Mouse (Mus musculus) heart, adult 18-20 months (tissue): ENCODE results near the gene Nsg1. TPM values are rescaled to one million over a fixed set of nuclear protein-coding genes. Genes with fewer than 3 reads are reported as not detected.

Source experiments
- DNase-seq, 2 experiments: peaks; one replicate each; pipeline ENCODE4 v3.0.0; 2021 to 2022; ENCODE audit warnings: mixed read lengths in 1 of 2
- long read RNA-seq, 2 experiments: library from polyadenylated mRNA; stranded (forward); transcript quantifications; one replicate each; pipeline ENCODE4 v2.0.0; 2021
- total RNA-seq, 2 experiments: library from RNA; stranded (reverse); gene quantifications; 2 replicates each; pipeline ENCODE4 v1.2.3; 2021

Nsg1 gene
- total RNA-seq: 1 to 10 TPM; 5.7 to 8.3 TPM
- long read RNA-seq, experiment 1, partial matches to known transcripts: 0 of 3 reads
- long read RNA-seq, experiment 1, other reads (novel, unspliced or antisense): 1 of 3 reads
- long read RNA-seq, experiment 2, partial matches to known transcripts: 0 of 1 reads
- long read RNA-seq, experiment 2, other reads (novel, unspliced or antisense): 1 of 1 reads

DNA sequence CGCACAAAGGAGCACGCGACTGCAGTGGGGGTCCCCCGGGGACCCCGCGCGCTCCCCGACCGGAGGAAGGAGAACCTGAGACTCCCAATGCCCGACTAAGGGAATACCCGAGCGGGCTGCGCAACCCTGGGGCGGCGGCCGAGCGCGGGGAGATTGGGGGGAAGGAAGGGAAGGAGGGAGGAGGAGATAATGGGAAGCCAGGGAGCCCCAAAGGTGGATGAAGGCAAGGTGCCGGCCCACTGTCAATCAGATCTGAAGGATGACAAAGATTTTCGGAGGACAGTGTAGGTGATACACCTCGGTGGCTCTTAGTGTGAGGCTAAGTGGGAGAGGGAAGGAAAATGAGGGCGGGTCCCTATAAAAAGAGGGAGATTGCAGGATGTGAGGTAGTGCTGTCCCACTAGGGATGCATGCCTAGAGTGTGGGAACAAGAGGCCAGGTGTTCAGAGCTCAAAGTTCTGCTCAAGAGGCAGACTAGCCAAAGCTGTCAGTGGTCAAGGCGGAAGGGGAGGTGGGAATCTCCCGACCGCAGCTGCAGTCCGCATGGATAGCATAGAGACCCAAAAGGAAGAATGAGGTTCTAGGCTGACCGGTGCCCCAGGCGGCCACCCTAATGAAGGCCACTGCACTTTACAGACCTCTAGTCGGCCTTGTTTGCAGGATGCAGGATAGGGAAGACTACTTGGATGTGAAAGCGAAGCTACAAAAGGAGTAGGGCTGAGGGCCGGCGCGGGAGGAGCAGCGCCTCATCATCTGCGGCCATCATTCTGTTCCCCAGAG lies at the start of gene Nsg1:
TSS of gene Nsg1 (minus strand) at position 274 of the 780 bp plus-strand sequence.
- no peak for DNase-seq

DNA sequence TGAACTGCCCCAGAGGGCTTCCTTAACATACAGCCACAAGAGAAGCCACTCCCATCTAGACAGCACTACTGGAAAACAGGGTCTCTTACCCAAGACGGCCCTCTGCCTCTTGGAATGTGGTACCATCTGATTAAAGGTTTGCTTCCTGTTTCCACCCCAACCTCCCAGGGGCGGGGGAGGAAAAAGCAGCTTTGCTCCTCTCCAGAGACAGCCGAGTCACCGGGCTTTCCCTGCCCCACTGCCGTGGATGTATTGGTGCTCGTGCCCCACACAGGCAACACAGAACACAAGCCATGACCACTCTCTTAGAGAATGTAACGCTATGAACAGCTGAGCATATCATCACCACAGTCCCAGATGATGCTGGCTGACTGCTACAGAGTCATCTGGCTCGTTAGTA lies 49.3 kb upstream of the Nsg1 start:
- DNase-seq: no peak

DNA sequence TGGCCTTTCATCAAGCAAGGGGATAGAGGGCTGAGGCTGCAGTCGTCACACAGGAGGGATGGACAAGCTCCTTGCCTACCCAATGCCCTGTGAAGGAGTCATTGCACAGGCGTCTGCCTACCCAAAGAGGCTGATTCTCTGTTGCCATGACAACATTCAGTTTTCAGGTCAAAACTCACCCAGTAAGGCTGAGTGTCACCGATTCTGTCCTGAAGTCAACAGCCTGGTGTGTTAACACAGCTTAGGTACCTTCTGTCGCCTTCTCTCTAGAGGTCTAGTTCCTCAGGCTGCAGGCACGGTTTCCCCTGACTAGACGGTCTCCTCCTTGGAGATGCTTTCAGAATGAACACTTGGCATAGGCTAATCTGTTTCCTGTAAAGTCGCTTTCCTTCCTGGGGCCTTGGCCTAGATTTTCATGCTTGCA lies 45.6 kb upstream of the Nsg1 start:
- DNase-seq: no peak

DNA sequence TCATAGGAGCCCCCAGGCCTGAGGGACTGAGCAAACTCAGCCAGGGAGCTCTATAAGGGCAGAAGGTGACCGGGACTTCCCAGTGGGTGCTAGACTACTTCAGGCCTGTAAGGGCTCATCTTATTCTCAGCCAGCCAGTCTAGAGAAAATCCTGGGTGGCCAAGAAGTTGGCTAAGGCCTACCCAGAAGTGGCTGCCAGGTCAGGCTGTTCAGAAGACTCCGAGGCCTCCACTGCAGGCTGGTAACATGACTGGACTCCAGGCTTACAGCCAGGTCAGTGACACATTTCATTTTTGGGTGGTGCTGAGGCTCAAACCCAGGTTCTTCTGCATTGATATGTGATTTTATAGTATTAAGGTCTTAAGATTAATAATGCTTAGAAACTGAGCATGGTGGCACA lies 40.0 kb upstream of the Nsg1 start:
- DNase-seq: no peak

DNA sequence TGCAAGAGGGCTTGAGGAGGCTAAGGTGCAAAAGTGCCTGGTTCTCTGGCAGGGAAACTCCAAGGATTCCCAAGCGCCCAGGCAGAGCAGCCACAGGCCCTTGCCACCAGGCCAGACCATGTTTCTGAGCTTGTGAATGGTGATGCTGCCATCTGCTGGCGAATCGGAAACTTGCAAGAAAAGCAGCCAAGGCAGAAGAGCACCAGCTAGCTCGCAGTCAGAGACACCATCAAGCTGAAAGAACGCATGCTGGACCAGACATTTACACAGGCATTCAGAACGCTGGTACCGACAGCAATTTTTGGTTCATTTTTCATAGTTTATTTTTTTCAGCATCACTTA lies 37.7 kb upstream of the Nsg1 start:
- DNase-seq: peak; percentile 75 to 92

DNA sequence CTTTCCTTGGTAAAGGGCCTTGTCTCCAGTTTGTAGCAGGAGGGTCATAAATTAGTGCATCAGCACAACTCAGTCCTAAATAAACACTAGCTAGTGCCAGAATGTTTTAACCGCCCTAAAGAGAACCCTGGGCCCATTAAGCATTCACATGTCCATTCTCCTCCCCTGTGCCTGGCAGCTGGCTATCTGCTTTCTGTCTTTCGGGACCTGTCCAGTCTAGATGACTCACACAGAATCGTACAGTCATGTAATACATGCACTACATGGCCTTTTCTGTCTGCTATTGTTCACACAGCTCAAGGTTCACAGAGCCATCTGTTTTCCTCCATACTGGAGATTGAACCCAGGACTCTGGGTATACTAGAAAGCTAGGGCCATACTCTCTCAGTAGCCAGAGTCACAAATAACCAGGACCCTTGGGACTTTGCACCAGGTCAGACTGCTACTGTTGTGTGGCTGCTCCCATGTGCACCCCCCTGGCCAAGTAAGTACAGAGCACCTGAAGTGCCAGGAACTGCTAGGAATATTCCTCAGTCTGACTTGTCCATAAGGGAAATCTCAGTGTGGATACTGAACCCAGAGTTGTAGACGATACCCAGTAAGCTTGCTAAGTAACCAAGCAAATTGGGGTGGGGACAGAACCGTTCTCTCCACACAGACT lies 37.2 kb upstream of the Nsg1 start:
- DNase-seq: no peak

DNA sequence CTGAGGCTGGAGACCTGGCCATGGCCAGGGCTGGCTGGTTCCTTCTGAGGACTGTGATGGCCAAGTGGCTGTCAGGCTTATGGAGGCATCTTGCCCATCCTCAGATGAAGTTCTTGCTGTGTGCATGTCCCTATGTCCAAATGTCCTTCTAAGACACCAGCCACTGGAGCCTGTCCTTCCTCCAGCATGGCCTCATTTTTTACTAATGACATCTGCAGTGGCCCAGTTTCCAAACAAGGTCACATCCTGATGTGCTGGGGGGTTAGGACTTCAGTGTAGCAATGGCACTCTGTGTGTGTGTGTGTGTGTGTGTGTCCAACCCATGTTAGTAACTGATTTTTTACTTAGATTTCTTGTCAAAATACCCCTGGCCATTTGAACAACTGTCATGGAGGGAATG lies 36.2 kb upstream of the Nsg1 start:
- DNase-seq: no peak

DNA sequence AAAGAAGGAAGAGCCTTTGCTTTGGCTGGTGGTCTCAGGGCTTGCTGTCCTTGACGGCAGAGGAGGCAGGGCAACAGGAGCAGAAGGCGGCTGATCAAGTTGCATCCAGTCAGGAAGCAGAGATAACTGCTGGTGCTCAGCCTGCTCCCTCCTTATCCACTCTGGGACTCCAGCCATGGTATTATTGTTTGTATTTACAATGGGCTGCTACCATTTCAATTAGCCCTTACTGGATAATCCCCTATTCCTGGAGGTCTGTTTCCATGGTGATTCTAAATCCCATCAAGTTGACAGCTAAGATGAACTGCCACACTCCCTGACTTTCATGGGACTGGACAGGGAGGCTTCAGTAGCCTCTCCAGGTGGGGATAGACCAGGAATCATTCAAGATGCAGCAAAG lies 35.2 kb upstream of the Nsg1 start:
- no peak for DNase-seq

DNA sequence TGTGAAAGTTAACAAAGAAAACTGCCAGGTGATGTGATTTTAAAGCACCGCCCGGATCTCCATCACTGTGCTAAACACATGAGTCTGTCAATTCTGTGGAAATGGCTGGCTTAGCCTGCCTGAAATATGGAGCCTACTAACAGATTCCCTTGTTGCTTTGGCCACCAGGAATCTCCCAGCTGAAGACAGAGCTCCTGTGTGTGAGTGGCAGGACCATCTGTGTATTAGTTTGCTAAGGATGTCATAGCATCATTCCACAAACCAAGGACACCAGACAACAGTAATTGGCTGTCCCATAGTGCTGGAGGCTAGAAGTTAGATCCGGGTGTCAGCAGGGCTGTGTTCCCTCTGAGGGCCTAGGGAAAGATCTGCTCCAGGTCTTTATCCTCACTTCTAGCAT lies 31.2 kb upstream of the Nsg1 start:
- DNase-seq: no peak

DNA sequence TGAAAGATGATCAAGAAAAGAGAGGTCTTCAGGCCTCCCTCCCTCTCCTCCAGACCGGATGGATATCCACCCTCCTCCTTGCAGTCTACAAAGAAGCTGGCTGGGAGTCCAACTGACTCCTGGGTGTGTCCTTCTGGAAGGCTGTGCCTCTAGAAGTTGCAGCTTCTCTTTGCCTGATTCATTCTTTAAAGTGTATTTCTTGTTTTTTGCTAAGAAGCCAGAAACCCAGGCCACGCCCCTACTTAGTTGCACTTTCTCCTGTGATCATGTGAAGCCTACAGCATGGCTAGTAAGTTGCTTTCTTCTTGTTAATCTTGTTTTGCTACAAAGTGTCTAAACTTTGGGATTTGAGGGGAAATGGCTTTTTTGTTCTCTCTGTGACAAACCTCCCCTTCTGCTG lies 27.3 kb upstream of the Nsg1 start:
- no peak for DNase-seq

DNA sequence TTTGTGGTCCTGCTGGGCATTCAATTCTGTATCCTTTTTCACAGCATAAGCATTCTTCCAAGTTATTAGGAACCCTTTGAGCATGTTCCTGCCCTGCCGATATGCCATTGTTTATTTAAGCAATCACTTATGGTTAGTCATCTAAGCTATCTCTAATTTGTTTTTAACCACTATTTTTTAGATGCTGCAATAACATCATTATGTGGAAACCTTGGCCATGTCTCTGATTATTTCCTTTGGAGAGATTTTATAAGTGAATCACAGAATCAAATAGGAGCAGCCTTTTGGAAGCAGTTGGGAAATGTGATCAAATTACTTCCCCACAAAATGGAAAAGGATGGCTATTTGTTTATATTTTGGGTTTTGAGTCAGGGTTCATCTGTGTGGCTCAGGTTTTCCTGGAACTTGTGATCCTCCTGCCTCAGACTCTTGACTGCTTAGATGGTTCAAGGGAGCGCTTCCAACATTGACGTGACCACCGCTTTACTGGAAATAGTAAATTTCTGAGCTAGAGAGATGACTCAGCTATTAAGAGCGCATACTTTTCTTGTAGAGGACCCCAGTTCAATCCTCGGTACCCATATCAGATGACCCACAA lies 25.1 kb upstream of the Nsg1 start:
- no peak for DNase-seq

DNA sequence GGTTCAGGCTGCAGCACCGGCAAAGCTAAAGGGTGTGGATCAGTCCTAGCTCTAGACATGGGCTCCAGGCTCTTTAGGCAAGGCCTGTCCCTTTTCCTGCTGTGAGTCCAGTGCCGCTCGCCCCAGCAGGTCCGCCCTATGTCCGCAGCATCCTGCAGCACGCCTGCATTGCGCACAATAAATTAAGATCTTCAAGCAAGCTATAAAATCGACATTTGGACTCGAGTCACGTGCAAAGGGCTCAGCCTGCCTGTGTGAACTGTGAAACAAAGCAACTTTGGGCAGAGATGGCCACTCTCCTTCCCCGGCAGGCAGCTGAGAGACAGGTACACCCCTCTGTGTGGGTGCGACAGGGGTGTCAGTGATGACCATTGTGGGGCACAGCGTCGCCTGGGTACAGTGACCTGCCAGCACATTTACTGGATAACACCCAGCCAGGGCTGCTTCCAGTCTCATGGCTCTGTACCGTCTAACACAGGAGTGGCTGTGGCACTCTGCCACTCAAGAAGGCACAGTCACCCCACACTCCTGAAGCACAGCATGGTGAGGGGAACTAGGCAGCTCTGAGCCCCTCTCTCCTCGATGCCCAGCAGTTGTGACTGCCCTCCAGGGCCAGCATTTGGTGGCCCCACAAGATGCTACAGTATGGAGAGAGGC lies 14.7 kb upstream of the Nsg1 start:
- no peak for DNase-seq

DNA sequence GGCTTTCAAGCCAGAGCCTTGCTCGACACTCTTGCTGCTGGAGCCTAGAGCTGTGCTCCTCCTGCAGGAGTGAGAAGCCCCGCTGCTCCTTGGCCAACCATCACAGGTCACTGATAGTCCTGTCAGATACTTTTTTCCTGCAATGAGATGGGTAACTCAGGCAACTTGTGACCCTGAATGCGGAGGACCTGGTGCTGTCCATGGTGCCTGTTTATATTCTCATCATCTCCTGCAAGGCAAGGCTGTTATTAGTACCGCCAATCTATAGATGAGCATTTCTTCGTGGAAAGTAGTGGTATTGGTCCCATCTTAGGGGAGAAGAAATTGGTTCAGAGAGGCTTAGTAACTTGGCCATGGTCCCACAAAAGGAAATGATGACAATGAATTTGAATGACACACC lies 14.1 kb upstream of the Nsg1 start:
- no peak for DNase-seq

DNA sequence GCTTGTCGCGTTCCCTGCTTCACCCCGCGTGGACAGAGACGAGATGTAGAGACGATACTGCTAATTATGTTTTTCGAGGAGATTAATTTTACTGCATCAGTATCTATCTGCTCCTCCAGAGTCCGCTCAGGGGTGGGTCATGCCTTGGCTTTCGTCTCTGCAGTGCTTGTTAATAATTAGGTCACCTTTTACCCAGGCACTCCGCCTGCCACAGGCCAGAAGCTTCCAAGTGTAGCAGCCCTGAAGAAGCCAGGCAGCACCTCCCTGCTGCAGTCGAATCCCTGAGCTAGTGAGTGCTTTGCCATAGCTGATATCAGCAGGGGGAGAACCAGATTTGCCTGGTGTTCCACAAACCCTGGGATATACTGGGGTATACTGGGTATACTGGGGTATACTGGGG lies 8.8 kb upstream of the Nsg1 start:
- DNase-seq: no peak

DNA sequence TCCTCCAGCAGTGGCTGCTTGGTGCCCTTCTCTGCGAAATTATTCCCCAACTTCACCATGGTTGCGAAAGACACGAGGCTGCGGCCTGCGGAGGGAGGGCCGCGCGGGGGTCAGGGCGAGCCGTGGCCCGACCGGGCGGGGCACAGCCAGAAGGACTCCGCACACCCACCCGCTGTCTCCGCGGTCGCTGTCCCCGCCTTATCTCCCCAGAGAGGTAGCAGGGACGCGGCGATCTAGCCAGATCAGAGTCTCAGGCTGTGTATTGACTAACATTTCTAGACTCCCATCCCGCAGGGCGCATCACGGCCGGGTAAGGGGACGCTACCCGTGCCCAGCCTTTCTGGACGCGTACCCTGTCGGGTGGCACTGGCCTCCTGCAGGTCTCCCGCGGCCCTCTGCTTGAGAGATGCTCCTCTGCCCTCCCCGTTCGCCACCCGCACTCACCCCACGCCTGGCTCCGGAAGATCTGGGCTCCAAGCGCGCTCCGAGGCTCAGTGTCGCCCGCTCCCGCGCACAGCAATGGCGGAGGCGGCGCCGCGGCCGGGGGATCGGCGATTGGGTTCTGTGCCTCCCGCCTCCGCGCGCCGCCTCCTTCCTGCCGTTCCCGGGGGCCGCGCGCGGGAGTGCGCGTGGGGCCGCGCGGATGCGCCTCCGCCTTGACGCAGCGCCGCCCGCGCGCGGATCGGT lies 617 bp downstream of the Nsg1 start:
- DNase-seq: peak; percentile 68 to 71

DNA sequence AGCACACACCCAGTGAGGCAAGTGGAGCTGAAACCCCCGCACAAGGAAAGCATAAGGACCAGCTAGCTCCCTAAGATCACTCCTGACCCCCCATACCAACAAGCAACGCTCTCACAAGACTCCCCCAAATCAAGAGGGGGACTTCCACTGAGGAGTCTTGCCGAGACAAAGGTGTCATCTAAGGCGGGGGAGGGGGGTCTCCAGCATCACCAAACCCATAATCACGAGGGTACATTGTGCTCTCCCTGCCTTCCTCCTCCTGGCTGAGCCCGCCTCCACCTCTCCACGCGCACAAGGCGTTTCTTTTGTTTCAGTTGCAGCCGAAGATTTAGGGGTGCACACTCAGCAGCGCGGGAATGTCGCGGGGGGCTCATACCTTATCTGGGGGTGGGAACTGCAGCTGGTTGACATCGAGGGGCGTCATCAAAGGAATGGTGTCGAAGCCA lies 1.2 kb downstream of the Nsg1 start:
- no peak for DNase-seq

DNA sequence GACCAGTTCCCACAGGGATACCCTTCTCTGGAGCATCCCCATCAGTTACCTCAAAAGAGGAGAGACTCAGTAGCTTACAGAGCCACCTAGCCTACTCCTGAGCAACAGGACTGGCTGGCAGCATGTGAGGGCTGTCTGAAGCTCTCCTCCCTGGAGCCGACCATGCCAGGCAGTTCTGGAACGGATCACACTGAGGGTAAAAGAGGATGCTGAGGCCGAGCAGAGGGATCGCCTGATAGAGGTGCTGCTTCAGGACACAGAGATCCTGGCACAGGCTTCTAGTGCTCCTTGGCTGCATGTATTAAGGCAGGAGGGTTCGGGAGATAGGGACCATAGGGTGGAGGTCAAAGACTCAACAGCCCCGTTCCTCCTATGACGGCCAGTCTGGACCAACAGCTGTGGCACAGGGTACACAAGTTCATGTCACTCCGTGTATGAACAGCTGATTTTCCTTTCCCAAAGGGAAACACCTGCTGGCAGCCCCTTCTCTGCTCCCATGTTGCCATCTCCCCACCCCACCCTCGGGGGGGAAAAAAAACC lies 2.2 kb downstream of the Nsg1 start:
- no peak for DNase-seq

DNA sequence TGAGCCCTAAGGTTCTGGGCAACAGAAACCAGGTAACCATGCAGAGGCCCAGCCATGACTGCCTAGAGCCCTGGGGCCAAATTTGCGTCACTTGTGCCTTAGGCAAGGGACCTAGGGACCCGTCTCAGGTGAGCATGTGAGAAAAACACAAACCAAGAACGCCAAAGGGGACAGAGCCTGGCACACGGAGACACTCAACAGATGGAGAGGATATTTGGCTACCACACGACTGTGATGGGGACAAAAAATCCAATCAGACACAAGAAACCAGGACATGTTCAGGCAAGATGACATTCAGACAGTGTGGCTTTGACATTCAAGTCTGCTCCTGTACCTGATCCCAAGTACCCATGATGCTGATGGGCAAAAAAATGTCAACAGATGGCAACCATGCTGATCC lies 6.1 kb downstream of the Nsg1 start:
- no peak for DNase-seq

DNA sequence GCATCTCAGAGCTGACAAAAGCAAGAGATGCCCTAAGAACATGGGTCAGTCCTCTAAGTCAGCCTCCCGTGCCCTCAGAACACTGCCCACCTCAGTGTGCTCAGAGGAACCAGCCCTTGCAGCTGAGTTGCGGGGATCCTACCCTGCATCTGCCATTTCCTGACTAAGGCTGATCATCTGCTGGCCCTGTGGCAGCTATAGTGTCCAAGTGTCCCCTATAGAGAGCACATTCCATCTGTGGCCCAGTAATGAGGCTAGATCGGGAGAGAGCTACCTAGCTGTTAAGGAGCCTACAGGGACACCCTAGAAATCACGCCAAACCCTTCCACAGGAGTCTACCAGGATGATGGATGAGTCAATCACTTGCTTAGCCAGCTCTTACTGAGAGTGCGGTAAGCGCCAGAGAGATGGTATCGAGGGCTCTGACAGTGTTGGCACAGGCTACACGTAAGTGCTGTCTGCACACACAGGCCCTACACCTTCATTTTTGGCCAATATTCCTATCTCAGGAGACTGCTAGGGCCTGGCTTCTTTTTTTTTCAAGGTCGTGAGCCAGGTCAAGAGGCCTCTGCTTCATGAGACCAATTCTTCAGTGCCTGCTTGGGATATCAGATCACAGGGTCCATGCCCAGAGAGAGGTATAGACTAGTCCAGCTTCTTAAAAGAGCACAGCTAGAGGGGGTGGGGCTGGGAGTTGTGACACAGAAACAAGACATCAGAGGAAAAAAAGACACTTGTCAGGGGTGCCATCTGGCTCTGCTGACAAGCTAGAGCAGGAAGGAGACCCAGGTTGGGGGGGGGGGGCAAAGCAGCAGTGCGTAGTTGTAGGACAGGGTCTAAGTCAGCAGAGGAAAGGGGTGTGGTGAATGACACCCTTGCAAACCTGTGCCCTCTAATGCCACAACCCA lies 7.3 kb downstream of the Nsg1 start:
- no peak for DNase-seq

DNA sequence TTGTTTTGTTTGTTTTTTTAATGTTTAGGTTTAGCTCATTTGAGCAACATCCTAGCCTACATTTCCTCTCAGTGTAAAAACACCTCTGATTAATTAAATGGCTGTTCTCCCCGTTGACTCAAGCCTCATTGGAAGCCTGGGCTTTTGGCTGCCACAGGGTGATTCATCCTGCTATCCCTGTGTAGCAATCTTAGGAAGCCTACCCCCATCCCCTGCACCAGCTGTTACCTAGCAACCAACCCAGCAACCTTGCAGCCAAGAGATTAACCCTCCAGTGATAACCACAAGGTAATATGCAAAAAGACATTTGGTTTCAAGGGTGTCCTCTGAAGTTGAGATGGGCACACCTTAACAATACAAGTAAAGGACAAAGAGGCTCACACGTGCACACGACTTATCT lies 8.4 kb downstream of the Nsg1 start:
- no peak for DNase-seq

DNA sequence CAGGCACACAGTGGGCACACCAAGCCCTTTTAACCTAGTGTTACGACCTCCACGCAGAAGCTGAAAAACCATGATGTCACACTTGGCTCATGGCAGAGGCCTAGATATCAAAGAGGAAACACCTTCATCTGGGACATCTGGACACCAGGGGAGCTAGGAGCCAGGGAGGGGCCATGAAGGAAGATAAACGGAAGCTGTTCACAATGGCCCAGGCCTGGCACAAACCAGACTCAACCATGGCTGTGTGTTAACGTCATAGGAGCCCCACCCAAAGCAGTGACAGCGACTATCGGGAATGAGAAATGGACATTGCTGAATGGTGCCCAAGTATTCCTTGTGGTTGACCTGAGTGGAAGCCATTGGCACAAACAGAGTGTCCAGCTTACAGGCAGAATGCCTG lies 13.2 kb downstream of the Nsg1 start:
- DNase-seq: peak; percentile 37 to 67
